Mouse (Mus musculus) hindbrain, embryonic 11.5 days (tissue): ENCODE data around the gene Prkg1. TPM values are rescaled to one million over a fixed set of nuclear protein-coding genes. Genes with fewer than 3 reads are reported as not detected.

Source experiments
- ATAC-seq: fragments of 200-750 bp; cut with Nextera tagmentation; 2 replicates; pipeline ENCODE4 v1.8.0; 2017; ENCODE audit warnings: mild to moderate bottlenecking, moderate TSS enrichment, moderate library complexity; ENCODE audit not compliant: low FRiP score
- DNase-seq: peaks from one replicate; pipeline ENCODE4 v3.0.0-alpha.2; 2015; ENCODE audit warnings: low spot score
- H3K27ac ChIP-seq: fragments of 300-500 bp; sonication (generic); 2 replicates; pipeline ENCODE4 v1.5.1; 2014; ENCODE audit warnings: mild to moderate bottlenecking, low read depth, low read length
- H3K27me3 ChIP-seq: fragments of 300-500 bp; sonication (generic); 2 replicates; pipeline ENCODE4 v1.6.1; 2014; ENCODE audit warnings: mild to moderate bottlenecking, low read length, moderate library complexity, mixed read lengths; ENCODE audit not compliant: control insufficient read depth, insufficient read depth
- H3K36me3 ChIP-seq: fragments of 300-500 bp; sonication (generic); 2 replicates; pipeline ENCODE4 v1.6.1; 2014; ENCODE audit warnings: mild to moderate bottlenecking, low read length, moderate library complexity, mixed read lengths; ENCODE audit not compliant: control insufficient read depth, insufficient read depth
- H3K4me1 ChIP-seq: fragments of 300-500 bp; sonication (generic); replicated peaks from 2 replicates; pipeline ENCODE4 v1.6.1; 2014; ENCODE audit warnings: low read length, mixed read lengths; ENCODE audit not compliant: control insufficient read depth, insufficient read depth
- H3K4me2 ChIP-seq: fragments of 300-500 bp; sonication (generic); replicated peaks from 2 replicates; pipeline ENCODE4 v1.6.1; 2014; ENCODE audit warnings: mild to moderate bottlenecking, low read depth, low read length
- H3K4me3 ChIP-seq: fragments of 300-500 bp; sonication (generic); 2 replicates; pipeline ENCODE4 v1.5.1; 2014; ENCODE audit warnings: low read depth, low read length
- H3K9ac ChIP-seq: fragments of 300-500 bp; sonication (generic); 2 replicates; pipeline ENCODE4 v1.6.1; 2014; ENCODE audit warnings: low read depth, low read length
- H3K9me3 ChIP-seq: fragments of 300-500 bp; sonication (generic); 2 replicates; pipeline ENCODE4 v1.6.1; 2016; ENCODE audit warnings: low read length; ENCODE audit not compliant: control insufficient read depth
- WGBS: fragments of 180-500 bp; shearing (Covaris S2); extraction: QIAGEN DNeasy Blood & Tissue Kit; methylation state at CpG from one replicate; pipeline ENCODE4 v1.1.7; 2014; 5-methylcytosine and 5-hydroxymethylcytosine counted together
- polyA plus RNA-seq: library from polyadenylated mRNA; unstranded; fragments of >200 nt; fragmentation: Nextera tagmentation; extraction: Ambion mirVana; gene quantifications from 2 replicates; pipeline ENCODE4 v1.2.1, GENCODE M21; 2014

The Prkg1 gene
- polyA plus RNA-seq, 1 experiment from 2014 or later = 8.6 TPM

GRCm38 (mm10) chr19:31546063-31546462 is 218.8 kb downstream of the Prkg1 start:
- Histone ChIP-seq H3K4me3 (no peak overlapping the region), H3K27ac (no peak overlapping the region), H3K4me2 (no peak overlapping the region), H3K9me3 (no peaks in the 10 kb centered on the region), H3K4me1 (no peaks in the 10 kb centered on the region), H3K27me3 (no peaks in the 10 kb centered on the region), H3K9ac (no peak overlapping the region), H3K36me3 (no peaks in the 10 kb centered on the region)
- DNase-seq = no peak
- no peak for ATAC-seq
- 79% methylated on average over 5 of the region's 5 CpGs for WGBS

GRCm38 (mm10) chr19:31531249-31531740 is 233.5 kb downstream of the Prkg1 start:
- WGBS = 53% methylated on average over 7 of the region's 7 CpGs
- H3K27me3 ChIP-seq = no peaks in the 10 kb centered on the region
- no peak overlapping the region for H3K4me2 ChIP-seq
- H3K27ac ChIP-seq = no peak overlapping the region
- H3K9me3 ChIP-seq = no peaks in the 10 kb centered on the region
- ATAC-seq (no peak), DNase-seq (no peak)
- no peaks in the 10 kb centered on the region for H3K36me3 ChIP-seq
- H3K9ac ChIP-seq = no peak overlapping the region
- H3K4me1 ChIP-seq = no peaks in the 10 kb centered on the region
- no peak overlapping the region for H3K4me3 ChIP-seq

GRCm38 (mm10) chr19:31530616-31531015 is 234.2 kb downstream of the Prkg1 start:
- 59% methylated on average over 5 of the region's 5 CpGs for WGBS
- Histone ChIP-seq H3K9ac (no peak overlapping the region), H3K9me3 (no peaks in the 10 kb centered on the region), H3K27ac (no peak overlapping the region), H3K4me3 (no peak overlapping the region), H3K36me3 (no peaks in the 10 kb centered on the region), H3K27me3 (no peaks in the 10 kb centered on the region), H3K4me2 (no peak overlapping the region), H3K4me1 (no peaks in the 10 kb centered on the region)
- ATAC-seq = no peak
- no peak for DNase-seq

GRCm38 (mm10) chr19:31529890-31530289 is 234.9 kb downstream of the Prkg1 start:
- Histone ChIP-seq H3K9me3 (no peaks in the 10 kb centered on the region), H3K4me2 (no peak overlapping the region), H3K27me3 (no peaks in the 10 kb centered on the region), H3K27ac (no peak overlapping the region), H3K36me3 (no peaks in the 10 kb centered on the region), H3K9ac (no peak overlapping the region), H3K4me1 (no peaks in the 10 kb centered on the region), H3K4me3 (no peak overlapping the region)
- DNase-seq = no peak
- no peak for ATAC-seq
- WGBS = 70% methylated on average over 4 of the region's 4 CpGs

GRCm38 (mm10) chr19:31514490-31514889 is 250.3 kb downstream of the Prkg1 start:
- WGBS = 76% methylated on average over 2 of the region's 2 CpGs
- Histone ChIP-seq H3K4me1 (no peaks in the 10 kb centered on the region), H3K36me3 (no peaks in the 10 kb centered on the region), H3K4me3 (no peak overlapping the region), H3K9me3 (no peaks in the 10 kb centered on the region), H3K27me3 (no peaks in the 10 kb centered on the region), H3K27ac (no peak overlapping the region), H3K4me2 (no peak overlapping the region), H3K9ac (no peak overlapping the region)
- no peak for DNase-seq
- ATAC-seq = no peak

GRCm38 (mm10) chr19:31507831-31508230 is 257.0 kb downstream of the Prkg1 start:
- no peak overlapping the region for H3K4me3 ChIP-seq
- no peaks in the 10 kb centered on the region for H3K4me1 ChIP-seq
- no peak overlapping the region for H3K27ac ChIP-seq
- no peaks in the 10 kb centered on the region for H3K9me3 ChIP-seq
- no peak for DNase-seq
- no peaks in the 10 kb centered on the region for H3K27me3 ChIP-seq
- H3K9ac ChIP-seq = no peak overlapping the region
- WGBS = 82% methylated on average over 3 of the region's 3 CpGs
- no peaks in the 10 kb centered on the region for H3K36me3 ChIP-seq
- no peak for ATAC-seq
- H3K4me2 ChIP-seq = no peak overlapping the region

GRCm38 (mm10) chr19:31506296-31506695 is 258.5 kb downstream of the Prkg1 start:
- H3K4me2 ChIP-seq = no peak overlapping the region
- no peaks in the 10 kb centered on the region for H3K36me3 ChIP-seq
- no peak overlapping the region for H3K4me3 ChIP-seq
- no peak for DNase-seq
- no peaks in the 10 kb centered on the region for H3K9me3 ChIP-seq
- no peak for ATAC-seq
- H3K27ac ChIP-seq = no peak overlapping the region
- 83% methylated on average over 2 of the region's 2 CpGs for WGBS
- H3K4me1 ChIP-seq = no peaks in the 10 kb centered on the region
- no peaks in the 10 kb centered on the region for H3K27me3 ChIP-seq
- H3K9ac ChIP-seq = no peak overlapping the region

GRCm38 (mm10) chr19:31505041-31505440 is 259.8 kb downstream of the Prkg1 start:
- ATAC-seq (no peak), DNase-seq (no peak)
- 87% methylated on average over 2 of the region's 2 CpGs for WGBS
- Histone ChIP-seq H3K4me1 (no peaks in the 10 kb centered on the region), H3K4me2 (no peak overlapping the region), H3K27ac (no peak overlapping the region), H3K4me3 (no peak overlapping the region), H3K9me3 (no peaks in the 10 kb centered on the region), H3K9ac (no peak overlapping the region), H3K36me3 (no peaks in the 10 kb centered on the region), H3K27me3 (no peaks in the 10 kb centered on the region)

- 91% methylated on average over 4 of the region's 4 CpGs for WGBS
Observed at GRCm38 (mm10) chr19:31497386-31497785, 267.4 kb downstream of the Prkg1 start.

More at GRCm38 (mm10) chr19:31497386-31497785, 267.4 kb downstream of the Prkg1 start:
- Histone ChIP-seq H3K27ac (no peak overlapping the region), H3K9ac (no peak overlapping the region), H3K27me3 (no peaks in the 10 kb centered on the region), H3K36me3 (no peaks in the 10 kb centered on the region), H3K9me3 (no peaks in the 10 kb centered on the region), H3K4me2 (no peak overlapping the region), H3K4me1 (no peaks in the 10 kb centered on the region), H3K4me3 (no peak overlapping the region)
- DNase-seq = no peak
- no peak for ATAC-seq
